10 mouse cellular contexts compared by ENCODE assay signal in genomic region chr6:20037769-20038168, GRCm38 (mm10).
DNase-seq lines count a peak whose midpoint lies in the region; ATAC-seq lines count a peak whose summit lies in the region.
"Had no signal": no experiment of that assay in that cellular context is flagged by ENCODE, and none has a peak within 500 bp of the region (broad histone marks: within the 10 kb centered on the region; RNA-seq: fewer than 3 reads in every experiment).

No protein-coding gene starts in this region.

- no peaks in the 10 kb centered on the region for H3K36me3 ChIP-seq in liver, embryonic 12.5 days
- H3K36me3 ChIP-seq: limb, embryonic 12.5 days had no signal

- no peak overlapping the region for H3K9ac ChIP-seq in liver, embryonic 12.5 days
- H3K9ac ChIP-seq: limb, embryonic 12.5 days had no signal

- H3K9me3 ChIP-seq in liver, embryonic 12.5 days (replicated peaks), result no peaks in the 10 kb centered on the region
- H3K9me3 ChIP-seq: limb, embryonic 12.5 days had no signal

- H3K27ac ChIP-seq in liver, embryonic 12.5 days, result no peak overlapping the region
- H3K27ac ChIP-seq: limb, embryonic 12.5 days had no signal

- H3K27me3 ChIP-seq in liver, embryonic 12.5 days (replicated peaks), result no peaks in the 10 kb centered on the region
- H3K27me3 ChIP-seq: CH12.LX; limb, embryonic 12.5 days had no signal

- no peaks in the 10 kb centered on the region for H3K4me1 ChIP-seq in liver, embryonic 12.5 days
- H3K4me1 ChIP-seq: limb, embryonic 12.5 days had no signal

- no peak for ATAC-seq in liver, embryonic 12.5 days

- H3K4me2 ChIP-seq in liver, embryonic 12.5 days, result no peak overlapping the region
- H3K4me2 ChIP-seq: limb, embryonic 12.5 days had no signal

- 18% methylated on average over 1 of the region's 1 CpGs for WGBS in liver, embryonic 12.5 days (ENCODE audit: insufficient replicate concordance)

- no peak overlapping the region for H3K4me3 ChIP-seq in liver, embryonic 12.5 days
- H3K4me3 ChIP-seq: limb, embryonic 12.5 days had no signal

- intact Hi-C loops in heart, postnatal 25 days (cut with DNase I), result no loop called here

- peak; percentile 1 for DNase-seq in embryo, embryonic 10.5 days (ENCODE audit: low spot score)
- DNase-seq in embryo, embryonic 10 days (ENCODE audit: low spot score), result no peak
- DNase-seq in retina, adult 2 months (ENCODE audit: low read depth, low spot score), result peak; percentile 18
- no peak for DNase-seq in retina, embryonic 14.5 days (ENCODE audit: low spot score)
- peak; percentile 3 for DNase-seq in heart, postnatal 25 days (ENCODE audit: low spot score)
- peak; percentile 6 for DNase-seq in right cerebral cortex, postnatal 25 days
- DNase-seq in kidney, adult 8-10 months, result no peak

Comparison
In these comparisons a context has a peak if more than half of its experiments do, and no peak if none do; other contexts are left out.
1. DNase-seq: peak in embryo, embryonic 10.5 days (single experiment), retina, adult 2 months (single experiment), heart, postnatal 25 days (single experiment) and right cerebral cortex, postnatal 25 days (single experiment); none in embryo, embryonic 10 days (single experiment), retina, embryonic 14.5 days (single experiment) and kidney, adult 8-10 months (0 of 2).